Mouse (Mus musculus) C2C12 (cell line): ENCODE data around the gene Fuca1.

Experiments used
- CEBPB ChIP-seq: IDR thresholded peaks from one replicate; pipeline ENCODE4 v1.6.1; 2011; ENCODE audit warnings: low read depth, mild to moderate bottlenecking, control low read depth, moderate library complexity
- CTCF ChIP-seq: IDR thresholded peaks from one replicate; pipeline ENCODE4 v1.5.1; 2011; ENCODE audit not compliant: control insufficient read depth, insufficient read depth, insufficient read length
- MAX ChIP-seq: IDR thresholded peaks from one replicate; pipeline ENCODE4 v1.6.1; 2011; ENCODE audit warnings: mild to moderate bottlenecking, control low read depth
- MYOG ChIP-seq: IDR thresholded peaks from one replicate; pipeline ENCODE4 v1.6.1; 2011; ENCODE audit not compliant: control insufficient read depth, insufficient read length; ENCODE audit errors: extremely low read depth
- USF1 ChIP-seq: IDR thresholded peaks from one replicate; pipeline ENCODE4 v1.6.1; 2011; ENCODE audit warnings: low read depth, mild to moderate bottlenecking, control low read depth, moderate library complexity

DNA sequence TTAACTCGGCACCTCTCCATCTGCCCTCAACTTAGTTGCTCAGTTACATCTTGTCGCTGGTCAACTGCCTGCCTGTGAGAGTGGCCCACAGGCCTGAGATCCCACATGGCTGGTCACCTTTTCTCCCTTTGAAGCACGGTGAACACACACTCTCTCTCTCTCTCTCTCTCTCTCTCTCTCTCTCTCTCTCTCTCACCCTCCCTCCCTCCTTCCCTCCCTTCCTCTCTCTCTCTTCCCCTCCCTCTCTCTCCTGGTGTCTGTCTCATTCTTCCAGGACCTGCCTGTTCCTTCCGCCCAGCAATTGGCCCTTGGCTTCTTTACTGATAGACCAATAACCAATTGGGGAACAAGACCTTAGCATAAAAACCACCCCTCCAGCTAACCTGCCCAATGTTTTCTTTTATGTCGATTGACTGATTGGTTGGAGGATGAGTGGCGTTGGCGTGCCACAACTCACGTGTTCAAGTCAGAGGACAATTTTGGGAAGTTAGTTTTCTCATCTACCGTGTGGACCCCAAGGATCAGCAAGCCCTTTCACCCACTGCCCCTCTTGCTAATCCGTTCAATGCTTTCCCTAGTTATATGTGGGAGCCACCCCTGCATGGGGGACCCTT, 5.8 kb downstream of the Fuca1 start:
- TF ChIP-seq CTCF (no peak), MAX (no peak), CEBPB (no peak), MYOG (no peak), USF1 (no peak)
